Mouse (Mus musculus): Measurements from ENCODE around the gene Mgat5. TPM values are rescaled to one million over a fixed set of nuclear protein-coding genes. Genes with fewer than 3 reads are reported as not detected.

Gene Mgat5
- polyA plus RNA-seq, 1 experiment from 2014 or later = 4.9 TPM

GRCm38 (mm10) chr1:127418916-127419575 is 214.2 kb downstream of the Mgat5 start:
- peaks cover 29% of the 10 kb centered on the region for H3K4me1 ChIP-seq
- no peak for DNase-seq (ENCODE audit: low spot score)
- 0 out of 2 replicates have a peak overlapping the region, but pooled peaks have one; percentile 44 for H3K27ac ChIP-seq (replicated peaks)
- H3K27me3 ChIP-seq (replicated peaks; ENCODE audit: low read depth, poor library complexity, severe bottlenecking) = no peaks in the 10 kb centered on the region
- no peak overlapping the region for H3K4me3 ChIP-seq
- WGBS = 77% methylated on average over 4 of the region's 4 CpGs
- no peaks in the 10 kb centered on the region for H3K9me3 ChIP-seq
- peaks cover 25% of the 10 kb centered on the region for H3K36me3 ChIP-seq (replicated peaks)

GRCm38 (mm10) chr1:127419581-127419980 is 214.8 kb downstream of the Mgat5 start:
- WGBS = 61% methylated on average over 7 of the region's 7 CpGs
- H3K4me3 ChIP-seq = no peak overlapping the region
- DNase-seq (ENCODE audit: low spot score) = no peak
- peaks cover 32% of the 10 kb centered on the region for H3K4me1 ChIP-seq
- no peaks in the 10 kb centered on the region for H3K27me3 ChIP-seq (replicated peaks; ENCODE audit: low read depth, poor library complexity, severe bottlenecking)
- H3K9me3 ChIP-seq = no peaks in the 10 kb centered on the region
- no peak overlapping the region for H3K27ac ChIP-seq (replicated peaks)
- peaks cover 22% of the 10 kb centered on the region for H3K36me3 ChIP-seq (replicated peaks)

GRCm38 (mm10) chr1:127420383-127420782 is 215.6 kb downstream of the Mgat5 start:
- DNase-seq (ENCODE audit: low spot score) = no peak
- Histone ChIP-seq H3K27ac (replicated peaks) (peak overlapping the region; percentile 49), H3K4me3 (no peak overlapping the region), H3K4me1 (peaks cover 38% of the 10 kb centered on the region), H3K36me3 (replicated peaks) (peaks cover 16% of the 10 kb centered on the region), H3K9me3 (no peaks in the 10 kb centered on the region), H3K27me3 (replicated peaks; ENCODE audit: low read depth, poor library complexity, severe bottlenecking) (no peaks in the 10 kb centered on the region)
- 54% methylated on average over 13 of the region's 13 CpGs for WGBS

GRCm38 (mm10) chr1:127420795-127421194 is 216.0 kb downstream of the Mgat5 start:
- H3K9me3 ChIP-seq = no peaks in the 10 kb centered on the region
- peak overlapping the region; percentile 49 for H3K27ac ChIP-seq (replicated peaks)
- H3K36me3 ChIP-seq (replicated peaks) = peaks cover 12% of the 10 kb centered on the region
- 68% methylated on average over 14 of the region's 15 CpGs for WGBS
- peaks cover 42% of the 10 kb centered on the region for H3K4me1 ChIP-seq
- no peak overlapping the region for H3K4me3 ChIP-seq
- no peaks in the 10 kb centered on the region for H3K27me3 ChIP-seq (replicated peaks; ENCODE audit: low read depth, poor library complexity, severe bottlenecking)
- no peak for DNase-seq (ENCODE audit: low spot score)

GRCm38 (mm10) chr1:127422565-127422964 is 217.8 kb downstream of the Mgat5 start:
- Histone ChIP-seq H3K27me3 (replicated peaks; ENCODE audit: low read depth, poor library complexity, severe bottlenecking) (no peaks in the 10 kb centered on the region), H3K4me1 (peaks cover 46% of the 10 kb centered on the region), H3K9me3 (no peaks in the 10 kb centered on the region), H3K36me3 (replicated peaks) (peaks cover 3% of the 10 kb centered on the region), H3K4me3 (no peak overlapping the region), H3K27ac (replicated peaks) (no peak overlapping the region)
- 85% methylated on average over 4 of the region's 4 CpGs for WGBS
- no peak for DNase-seq (ENCODE audit: low spot score)

- DNase-seq (ENCODE audit: low spot score) = no peak
- no peaks in the 10 kb centered on the region for H3K36me3 ChIP-seq (replicated peaks)
- 42% methylated on average over 6 of the region's 6 CpGs for WGBS
- no peaks in the 10 kb centered on the region for H3K27me3 ChIP-seq (replicated peaks; ENCODE audit: low read depth, poor library complexity, severe bottlenecking)
- H3K27ac ChIP-seq (replicated peaks) = no peak overlapping the region
- peaks cover 33% of the 10 kb centered on the region for H3K4me1 ChIP-seq
- H3K9me3 ChIP-seq = no peaks in the 10 kb centered on the region
- H3K4me3 ChIP-seq = no peak overlapping the region
Observed at GRCm38 (mm10) chr1:127425021-127425532, 220.3 kb downstream of the Mgat5 start.

GRCm38 (mm10) chr1:127430290-127430689 is 225.5 kb downstream of the Mgat5 start:
- Histone ChIP-seq H3K36me3 (replicated peaks) (no peaks in the 10 kb centered on the region), H3K4me3 (no peak overlapping the region), H3K27ac (replicated peaks) (no peak overlapping the region), H3K27me3 (replicated peaks; ENCODE audit: low read depth, poor library complexity, severe bottlenecking) (no peaks in the 10 kb centered on the region), H3K4me1 (peaks cover 21% of the 10 kb centered on the region), H3K9me3 (no peaks in the 10 kb centered on the region)
- DNase-seq (ENCODE audit: low spot score) = no peak
- 86% methylated on average over 7 of the region's 7 CpGs for WGBS

GRCm38 (mm10) chr1:127434829-127435228 is 230.0 kb downstream of the Mgat5 start:
- Histone ChIP-seq H3K36me3 (replicated peaks) (no peaks in the 10 kb centered on the region), H3K27ac (replicated peaks) (no peak overlapping the region), H3K9me3 (no peaks in the 10 kb centered on the region), H3K27me3 (replicated peaks; ENCODE audit: low read depth, poor library complexity, severe bottlenecking) (no peaks in the 10 kb centered on the region), H3K4me1 (peaks cover 19% of the 10 kb centered on the region), H3K4me3 (no peak overlapping the region)
- DNase-seq (ENCODE audit: low spot score) = no peak
- 91% methylated on average over 4 of the region's 4 CpGs for WGBS

GRCm38 (mm10) chr1:127437091-127437490 is 232.3 kb downstream of the Mgat5 start:
- Histone ChIP-seq H3K4me3 (no peak overlapping the region), H3K9me3 (no peaks in the 10 kb centered on the region), H3K4me1 (peaks cover 40% of the 10 kb centered on the region), H3K27ac (replicated peaks) (no peak overlapping the region), H3K27me3 (replicated peaks; ENCODE audit: low read depth, poor library complexity, severe bottlenecking) (no peaks in the 10 kb centered on the region), H3K36me3 (replicated peaks) (no peaks in the 10 kb centered on the region)
- no peak for DNase-seq (ENCODE audit: low spot score)
- WGBS = 83% methylated on average over 6 of the region's 6 CpGs

GRCm38 (mm10) chr1:127439452-127439891 is 234.7 kb downstream of the Mgat5 start:
- H3K4me1 ChIP-seq = peaks cover 53% of the 10 kb centered on the region
- no peak overlapping the region for H3K27ac ChIP-seq (replicated peaks)
- H3K27me3 ChIP-seq (replicated peaks; ENCODE audit: low read depth, poor library complexity, severe bottlenecking) = no peaks in the 10 kb centered on the region
- no peaks in the 10 kb centered on the region for H3K36me3 ChIP-seq (replicated peaks)
- H3K9me3 ChIP-seq = no peaks in the 10 kb centered on the region
- no peak for DNase-seq (ENCODE audit: low spot score)
- WGBS = 86% methylated on average over 9 of the region's 9 CpGs
- no peak overlapping the region for H3K4me3 ChIP-seq

GRCm38 (mm10) chr1:127441007-127441406 is 236.2 kb downstream of the Mgat5 start:
- Histone ChIP-seq H3K4me1 (peaks cover 62% of the 10 kb centered on the region), H3K27me3 (replicated peaks; ENCODE audit: low read depth, poor library complexity, severe bottlenecking) (no peaks in the 10 kb centered on the region), H3K27ac (replicated peaks) (no peak overlapping the region), H3K4me3 (no peak overlapping the region), H3K36me3 (replicated peaks) (no peaks in the 10 kb centered on the region), H3K9me3 (no peaks in the 10 kb centered on the region)
- DNase-seq (ENCODE audit: low spot score) = no peak
- 75% methylated on average over 1 of the region's 1 CpGs for WGBS

GRCm38 (mm10) chr1:127441736-127442135 is 236.9 kb downstream of the Mgat5 start:
- Histone ChIP-seq H3K4me3 (no peak overlapping the region), H3K4me1 (peaks cover 62% of the 10 kb centered on the region), H3K9me3 (no peaks in the 10 kb centered on the region), H3K27ac (replicated peaks) (peak overlapping the region; percentile 78), H3K27me3 (replicated peaks; ENCODE audit: low read depth, poor library complexity, severe bottlenecking) (no peaks in the 10 kb centered on the region), H3K36me3 (replicated peaks) (peaks cover 6% of the 10 kb centered on the region)
- no peak for DNase-seq (ENCODE audit: low spot score)
- WGBS = 67% methylated on average over 3 of the region's 3 CpGs
